ENCODE assay signal across 19 mouse cellular contexts in genomic region chr14:28733496-28733895, GRCm38 (mm10).
DNase-seq lines count a peak whose midpoint lies in the region; TF ChIP-seq lines count a peak whose summit lies in the region.
"Had no signal": no experiment of that assay in that cellular context is flagged by ENCODE, and none has a peak within 500 bp of the region (broad histone marks: within the 10 kb centered on the region; RNA-seq: fewer than 3 reads in every experiment).

No protein-coding gene starts in this region.

- WGBS in kidney, adult 2 months: 54% methylated on average over 5 of the region's 5 CpGs
- 42% methylated on average over 5 of the region's 5 CpGs for WGBS in liver, adult 2 months

- no peak overlapping the region for H3K4me3 ChIP-seq in kidney, adult 2 months (ENCODE audit: insufficient read depth, low read depth, low read length)
- no peak overlapping the region for H3K4me3 ChIP-seq in liver, adult 2 months (ENCODE audit: insufficient read depth, low read depth, low read length)
- H3K4me3 ChIP-seq: embryonic facial prominence, embryonic 12.5 days; embryonic facial prominence, embryonic 15.5 days; gastrocnemius, adult 2 months; hindbrain, embryonic 12.5 days; hindbrain, embryonic 15.5 days had no signal

- H3K79me2 ChIP-seq in liver, adult 2 months (ENCODE audit: control insufficient read depth, insufficient read depth, low read length): no peaks in the 10 kb centered on the region

- H3K4me1 ChIP-seq in kidney, adult 2 months (ENCODE audit: control insufficient read depth, insufficient read depth, low read length): no peaks in the 10 kb centered on the region
- H3K4me1 ChIP-seq in liver, adult 2 months (ENCODE audit: control insufficient read depth, insufficient read depth, low read length): no peaks in the 10 kb centered on the region
- H3K4me1 ChIP-seq: embryonic facial prominence, embryonic 12.5 days; embryonic facial prominence, embryonic 15.5 days; hindbrain, embryonic 12.5 days; hindbrain, embryonic 15.5 days had no signal

- no peaks in the 10 kb centered on the region for H3K36me3 ChIP-seq in kidney, adult 2 months (ENCODE audit: control insufficient read depth, insufficient read depth, low read length)
- H3K36me3 ChIP-seq in liver, adult 2 months (ENCODE audit: control insufficient read depth, insufficient read depth, low read length): no peaks in the 10 kb centered on the region
- H3K36me3 ChIP-seq: embryonic facial prominence, embryonic 12.5 days; embryonic facial prominence, embryonic 15.5 days; hindbrain, embryonic 12.5 days; hindbrain, embryonic 15.5 days had no signal

- H3K27ac ChIP-seq in kidney, adult 2 months (ENCODE audit: insufficient read depth, low read depth, low read length): no peak overlapping the region
- H3K27ac ChIP-seq in liver, adult 2 months (replicated peaks; ENCODE audit: insufficient read depth, low read depth, low read length): no peak overlapping the region
- H3K27ac ChIP-seq: embryonic facial prominence, embryonic 12.5 days; embryonic facial prominence, embryonic 15.5 days; gastrocnemius, adult 2 months; hindbrain, embryonic 12.5 days; hindbrain, embryonic 15.5 days had no signal

- DNase-seq in kidney, adult 2 months: peak; percentile 34
- DNase-seq in kidney, postnatal 4 days: no peak
- DNase-seq in liver, adult 2 months (ENCODE audit: extremely low read depth, low read depth, low spot score): peak; percentile 56
- DNase-seq in liver: no peak
- peak; percentile 3 for DNase-seq in R1 (ENCODE audit: low read depth, low spot score)
- DNase-seq in layer of hippocampus, adult 9-10 months (ENCODE audit: low spot score): no peak
- DNase-seq: adrenal gland, adult 8-10 months; adrenal gland, postnatal 25 days; cerebellum, adult 11-12 months; cerebellum, adult 8-10 months; cerebellum, postnatal 36 days; forebrain, postnatal 0 days; gastrocnemius, adult 2 months; gastrocnemius, postnatal 14 days; heart, adult 11 months had no signal

- TF ChIP-seq CTCF in kidney, adult 2 months (conservative IDR thresholded peaks at IDR 0.05; ENCODE audit: insufficient read depth, insufficient read length, low read depth, low read length): no peak
- no peak for TF ChIP-seq CTCF in liver, adult 2 months (IDR thresholded peaks at IDR 0.05; ENCODE audit: low read depth, low read length)

- no peaks in the 10 kb centered on the region for H3K27me3 ChIP-seq in kidney, adult 2 months (replicated peaks; ENCODE audit: control insufficient read depth, insufficient read depth, low read length)
- no peaks in the 10 kb centered on the region for H3K27me3 ChIP-seq in liver, adult 2 months (ENCODE audit: control insufficient read depth, insufficient read depth, low read length)
- H3K27me3 ChIP-seq: embryonic facial prominence, embryonic 12.5 days; embryonic facial prominence, embryonic 15.5 days; hindbrain, embryonic 12.5 days; hindbrain, embryonic 15.5 days had no signal

- no peak overlapping the region for H3K9ac ChIP-seq in liver, adult 2 months (ENCODE audit: low read depth, low read length)
- H3K9ac ChIP-seq: embryonic facial prominence, embryonic 12.5 days; embryonic facial prominence, embryonic 15.5 days; forebrain, postnatal 0 days; hindbrain, embryonic 12.5 days; hindbrain, embryonic 15.5 days had no signal

- no peak for TF ChIP-seq POLR2A in kidney, adult 2 months (IDR thresholded peaks at IDR 0.05; ENCODE audit: low read depth, low read length)
- TF ChIP-seq POLR2A in liver, adult 2 months (IDR thresholded peaks at IDR 0.05; ENCODE audit: extremely low read depth, insufficient read depth, low read length): no peak

Comparison
In these comparisons a context has a peak if more than half of its experiments do, and no peak if none do; other contexts are left out.
1. DNase-seq: peak in kidney, adult 2 months (single experiment), liver, adult 2 months (single experiment) and R1 (single experiment); none in kidney, postnatal 4 days (0 of 2), liver (single experiment) and layer of hippocampus, adult 9-10 months (single experiment).